Mouse (Mus musculus) 3T3-L1 (cell line): Measurements from ENCODE around the gene Ms4a8a.
"Not testable (repeated sequence)": the region's sequence is repeated elsewhere in the genome, so short reads cannot be mapped to it uniquely, and the experiment has no call there.

Experiments
- DNase-seq: peaks from one replicate; pipeline ENCODE4 v3.0.0-alpha.2; 2015; ENCODE audit warnings: low read depth, low spot score

Gene Ms4a8a

DNA sequence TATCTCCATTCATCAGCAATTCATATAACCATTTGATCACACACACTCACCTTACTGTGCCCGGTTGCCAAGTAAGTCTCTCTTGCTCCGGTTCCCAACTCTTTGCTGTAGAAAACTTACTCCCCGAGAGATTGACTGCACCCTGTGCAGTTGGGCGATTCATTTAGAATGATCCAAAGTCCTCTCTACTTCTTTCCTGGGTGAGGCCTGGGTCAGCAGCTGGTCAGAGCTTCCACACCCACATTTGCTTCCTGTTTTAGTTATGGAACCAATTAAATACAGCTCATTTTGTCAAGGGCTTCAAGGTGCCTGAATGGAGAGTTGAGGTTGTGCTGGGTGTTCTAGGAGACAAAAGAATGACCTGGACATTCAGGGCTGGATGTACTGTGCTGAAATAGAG, at the start of gene Ms4a8a:
Ms4a8a (minus strand) TSS at position 169 of the 400 bp plus-strand sequence.
- DNase-seq = no peak

DNA sequence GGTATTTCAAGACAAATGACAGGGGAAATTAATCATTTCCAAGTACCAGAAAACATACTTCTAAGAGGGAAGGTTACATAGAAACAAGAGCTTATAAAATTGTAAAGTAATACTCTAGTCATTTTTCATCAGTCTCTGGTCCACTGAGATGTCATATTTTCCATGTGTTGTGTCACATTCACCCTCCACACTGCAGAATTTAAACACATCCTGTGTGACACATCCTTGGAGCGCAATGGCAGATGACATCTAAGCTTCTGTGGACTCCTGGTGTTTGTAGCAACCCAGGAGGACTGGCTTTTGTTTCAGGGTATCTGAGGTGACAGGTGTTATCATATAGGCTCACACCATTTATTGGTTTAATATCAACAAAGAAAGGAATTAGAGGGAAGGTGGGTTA, 48.8 kb upstream of the Ms4a8a start:
- no peak for DNase-seq

DNA sequence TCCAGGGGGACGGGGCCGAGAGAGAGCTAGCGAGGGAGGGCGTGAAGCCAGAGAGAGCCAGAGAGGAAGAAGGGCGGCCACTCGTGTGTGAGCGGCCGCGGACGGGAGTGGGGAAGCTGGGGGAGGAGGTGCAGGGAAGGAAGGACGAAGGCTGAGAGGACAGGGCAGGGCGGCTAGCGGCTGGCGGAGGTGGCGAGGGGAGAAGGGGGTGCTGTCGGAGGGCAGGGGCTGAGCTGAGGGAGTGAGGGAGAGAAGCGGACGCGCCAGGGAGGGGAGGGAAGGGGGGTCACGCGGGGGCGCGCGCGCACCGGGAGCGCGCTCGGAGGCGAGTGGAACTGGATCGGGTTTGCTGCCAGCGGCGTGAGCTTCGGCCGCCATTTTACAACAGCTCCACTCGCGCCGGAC, 40.1 kb upstream of the Ms4a8a start:
- DNase-seq = not testable (repeated sequence)

GRCm38 (mm10) chr19:11119338-11119737, 38.4 kb upstream of the Ms4a8a start:
- no peak for DNase-seq

DNA sequence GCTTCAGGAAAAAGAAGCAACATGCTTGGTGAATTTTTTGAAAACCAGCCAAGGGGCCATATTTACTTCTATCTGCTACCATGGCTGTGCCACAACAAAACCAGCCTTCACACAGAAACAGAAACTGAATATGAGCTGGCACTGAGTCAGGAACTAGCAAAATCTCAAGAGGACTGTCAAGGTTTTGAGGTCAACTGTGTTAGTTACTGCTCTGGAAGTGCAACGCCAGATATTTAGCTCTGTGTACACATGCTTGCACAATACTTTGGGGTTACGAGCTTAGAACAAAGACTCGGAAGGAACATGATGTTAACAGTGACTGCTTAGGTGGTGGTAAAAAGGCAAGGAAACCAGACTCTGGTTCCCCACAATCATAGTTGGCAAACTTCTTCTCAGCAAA, 26.8 kb upstream of the Ms4a8a start:
- DNase-seq = peak; percentile 22

GRCm38 (mm10) chr19:11101880-11102279, 21.0 kb upstream of the Ms4a8a start:
- no peak for DNase-seq

GRCm38 (mm10) chr19:11098401-11098800, 17.5 kb upstream of the Ms4a8a start:
- no peak for DNase-seq

DNA sequence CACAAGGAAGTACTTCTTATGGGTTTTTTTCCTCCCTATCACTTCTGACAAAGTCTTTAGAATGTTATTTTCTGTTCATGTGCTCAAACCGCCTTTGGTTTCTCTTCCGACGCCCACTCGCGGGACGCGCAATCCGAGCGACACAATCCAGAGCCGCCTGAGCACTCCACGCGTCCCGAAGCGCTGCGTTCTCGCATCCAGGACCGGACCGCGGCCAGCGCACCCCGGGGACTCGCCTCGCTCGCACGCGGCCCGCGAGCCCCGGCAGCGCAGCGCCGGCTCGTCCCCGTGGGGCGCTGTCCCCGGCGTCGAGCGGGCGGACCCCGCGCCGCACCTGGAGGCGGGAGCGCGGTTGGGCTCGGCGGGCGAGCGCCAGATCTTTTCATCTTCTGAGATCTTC, 11.2 kb upstream of the Ms4a8a start:
- DNase-seq = not testable (repeated sequence)

- no peak for DNase-seq
These were observed 10.5 kb downstream of the Ms4a8a start for GRCm38 (mm10) chr19:11070364-11070763.

- peak; percentile 59 for DNase-seq
These were observed 15.6 kb downstream of the Ms4a8a start for GRCm38 (mm10) chr19:11065202-11065875.

DNA sequence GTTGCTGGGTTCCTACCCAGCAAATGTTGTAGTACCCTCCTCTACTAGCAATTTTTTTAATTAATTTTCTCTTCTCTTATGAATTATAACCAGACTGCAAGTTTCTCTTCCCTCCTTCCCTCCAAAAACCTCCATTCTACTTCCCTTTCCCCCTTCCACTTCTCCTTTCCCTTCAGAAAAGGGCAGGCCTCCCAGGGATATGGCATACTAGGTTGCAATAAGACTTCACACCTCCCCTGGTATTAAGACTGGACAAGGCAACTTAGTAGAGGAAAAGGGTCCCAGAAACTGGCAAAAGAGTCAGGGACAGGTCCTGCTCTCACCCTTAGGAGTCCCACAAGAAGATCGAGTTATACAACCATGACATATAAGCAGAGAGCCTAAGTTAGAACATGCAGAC, 20.0 kb downstream of the Ms4a8a start:
- DNase-seq = no peak

- DNase-seq = no peak
These were observed 20.9 kb downstream of the Ms4a8a start for GRCm38 (mm10) chr19:11059967-11060366.

DNA sequence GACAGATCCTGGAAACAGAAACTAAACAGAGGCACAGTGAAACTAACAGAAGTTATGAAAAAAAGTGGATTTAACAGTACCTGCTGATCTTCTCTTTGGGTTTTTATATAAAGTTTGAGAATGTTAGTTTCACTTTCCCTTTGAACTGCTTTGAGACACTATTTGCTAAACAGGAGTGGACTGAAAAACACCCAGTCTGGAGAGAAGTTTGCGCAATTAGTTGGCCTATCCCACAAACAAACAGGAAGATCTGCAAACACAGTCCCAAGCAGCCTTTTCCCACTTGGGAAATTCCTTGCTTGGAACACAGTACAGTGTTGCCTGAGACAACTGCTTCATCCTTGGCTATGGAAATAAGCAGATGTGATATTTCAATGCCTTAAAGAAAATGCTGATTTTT, 25.2 kb downstream of the Ms4a8a start:
- DNase-seq = peak; percentile 34

DNA sequence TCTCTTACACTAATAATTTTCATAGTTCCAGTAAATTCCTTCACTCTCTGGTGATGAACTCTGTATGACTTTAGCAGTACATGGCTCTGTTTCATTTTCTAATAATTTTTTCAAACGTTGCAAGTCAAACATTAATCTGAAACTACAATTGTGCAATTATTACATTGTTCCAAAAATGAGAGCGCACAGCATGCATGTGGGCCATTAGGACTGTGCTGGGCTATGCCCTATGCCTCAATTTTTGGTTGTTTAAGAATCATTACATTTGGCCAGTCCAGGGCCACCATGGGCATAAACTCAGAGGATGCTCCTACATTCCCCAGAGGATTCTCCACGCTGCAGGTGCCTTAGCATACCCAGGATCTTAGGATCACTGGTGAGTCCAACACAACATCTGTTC, 27.6 kb downstream of the Ms4a8a start:
- DNase-seq = no peak

- no peak for DNase-seq
These were observed 28.0 kb downstream of the Ms4a8a start for GRCm38 (mm10) chr19:11052877-11053276.

GRCm38 (mm10) chr19:11050286-11050685, 30.6 kb downstream of the Ms4a8a start:
- no peak for DNase-seq

DNA sequence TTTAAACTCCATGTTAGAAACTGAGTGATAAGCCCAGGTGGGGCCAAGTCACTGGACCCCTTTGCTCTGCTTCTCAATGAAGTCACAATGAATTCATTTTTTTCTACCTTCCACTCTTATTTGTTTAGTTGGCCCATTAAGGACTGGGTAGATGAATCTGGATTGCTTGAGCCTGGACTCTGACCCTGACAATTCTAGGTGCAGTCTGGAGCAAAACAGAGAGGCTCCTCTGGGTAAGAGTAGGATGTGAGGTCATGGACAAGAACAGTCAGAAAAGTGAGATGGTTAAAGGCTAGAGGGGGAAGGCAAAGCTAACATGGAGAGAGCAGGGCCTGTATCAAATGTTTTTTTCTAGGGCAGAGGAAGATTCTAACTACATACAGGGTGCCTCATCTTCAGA, 31.5 kb downstream of the Ms4a8a start:
- no peak for DNase-seq

- peak; percentile 17 for DNase-seq
These were observed 32.4 kb downstream of the Ms4a8a start for GRCm38 (mm10) chr19:11048503-11048902.

- no peak for DNase-seq
These were observed 32.9 kb downstream of the Ms4a8a start for GRCm38 (mm10) chr19:11048009-11048408.

- DNase-seq = no peak
These were observed 35.7 kb downstream of the Ms4a8a start for GRCm38 (mm10) chr19:11044996-11045711.

DNA sequence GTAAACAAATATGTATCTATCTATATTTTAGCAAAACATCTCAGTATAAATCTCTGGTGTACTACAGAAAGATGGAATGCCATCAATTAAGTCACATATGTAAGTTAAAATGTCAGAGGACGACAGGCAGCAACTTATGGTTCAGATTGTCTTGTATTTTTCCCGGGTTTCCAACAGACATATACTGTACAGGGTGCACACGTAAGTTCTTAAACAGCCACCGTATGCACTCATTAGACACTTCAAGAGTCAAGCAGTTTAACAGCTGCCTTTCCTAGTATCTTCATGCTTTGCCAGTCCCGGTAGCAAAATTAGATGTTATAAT, 36.3 kb downstream of the Ms4a8a start:
- DNase-seq = no peak

GRCm38 (mm10) chr19:11037570-11037969, 43.3 kb downstream of the Ms4a8a start:
- DNase-seq = no peak

- no peak for DNase-seq
These were observed 58.5 kb downstream of the Ms4a8a start for GRCm38 (mm10) chr19:11022382-11022781.
